Mouse (Mus musculus) MEL (cell line): ENCODE measurements around the gene Samd13.

Experiments used
- CTCF ChIP-seq, 3 experiments: IDR thresholded peaks in 2 of 3; conservative IDR thresholded peaks in 1 of 3; 2 replicates each; pipeline ENCODE4 v1.5.1; 2011 to 2012; ENCODE audit warnings: low read length in 3 of 3, low read depth in 2 of 3, mild to moderate bottlenecking in 2 of 3, improper control_type of control experiment in 1 of 3, inconsistent platforms in 1 of 3, mixed read lengths in 1 of 3, moderate library complexity in 1 of 3; ENCODE audit not compliant: control insufficient read depth in 1 of 3, insufficient read depth in 1 of 3, poor library complexity in 1 of 3, severe bottlenecking in 1 of 3
- HCFC1 ChIP-seq: IDR thresholded peaks from 2 replicates; pipeline ENCODE4 v1.6.1; 2012; ENCODE audit warnings: low read depth, mild to moderate bottlenecking, inconsistent platforms, low read length, improper control_type of control experiment, moderate library complexity
- NRF1 ChIP-seq: IDR thresholded peaks from 2 replicates; pipeline ENCODE4 v1.6.1; 2014; ENCODE audit warnings: low read depth, mild to moderate bottlenecking, inconsistent platforms, low read length, improper control_type of control experiment, moderate library complexity; ENCODE audit not compliant: poor library complexity, insufficient read depth, severe bottlenecking
- POLR2A ChIP-seq, 2 experiments: IDR thresholded peaks; 2 replicates each; pipeline ENCODE4 v1.6.1; 2011 to 2012; ENCODE audit warnings: low read length in 2 of 2, mild to moderate bottlenecking in 2 of 2, control low read depth in 1 of 2, improper control_type of control experiment in 1 of 2, low read depth in 1 of 2, moderate library complexity in 1 of 2; ENCODE audit not compliant: control insufficient read depth in 1 of 2, insufficient read depth in 1 of 2, poor library complexity in 1 of 2
- POLR2AphosphoS2 ChIP-seq: IDR thresholded peaks from 2 replicates; pipeline ENCODE4 v1.6.1; 2011; ENCODE audit warnings: low read length, improper control_type of control experiment

DNA sequence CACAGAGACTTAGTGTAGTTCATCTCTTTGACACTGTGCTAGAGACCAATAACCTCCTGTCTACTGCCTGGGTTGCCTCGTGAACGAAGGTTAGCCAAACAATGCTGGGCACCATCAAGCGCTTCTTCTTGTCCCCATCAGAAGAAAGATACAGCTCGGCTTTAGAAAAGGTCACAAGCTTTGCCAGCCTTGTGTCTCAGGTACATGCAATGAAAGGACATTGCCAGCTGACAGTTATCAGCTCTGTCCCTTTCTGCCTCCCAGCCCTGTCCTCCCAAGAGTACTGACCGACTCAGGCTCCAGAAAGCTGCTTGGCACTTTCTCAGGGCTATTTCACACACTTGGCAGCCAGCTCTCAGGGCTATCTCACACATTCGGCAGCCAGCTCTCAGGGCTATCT, 90.0 kb downstream of the Samd13 start:
- no peak for TF ChIP-seq POLR2A (IDR thresholded peaks at IDR 0.05; ENCODE audit: control insufficient read depth in 1 of 2, insufficient read depth in 1 of 2, low read depth in 1 of 2, low read length in 2 of 2, poor library complexity in 1 of 2)
- TF ChIP-seq CTCF (IDR thresholded peaks at IDR 0.05 in 2 of 3, conservative IDR thresholded peaks at IDR 0.05 in 1 of 3; ENCODE audit: control insufficient read depth in 1 of 3, insufficient read depth in 1 of 3, low read depth in 2 of 3, low read length in 3 of 3, poor library complexity in 1 of 3, severe bottlenecking in 1 of 3): no peak
- no peak for TF ChIP-seq POLR2AphosphoS2
- TF ChIP-seq HCFC1: no peak
- no peak for TF ChIP-seq NRF1
